Mouse (Mus musculus) ES-E14 (cell line): Measurements from ENCODE around the gene Ncor1.

ENCODE experiments used
- MAFK ChIP-seq: IDR thresholded peaks from 2 replicates; pipeline ENCODE4 v1.6.1; 2014; ENCODE audit warnings: mild to moderate bottlenecking, low read depth, low read length, inconsistent platforms; ENCODE audit not compliant: insufficient read depth
- ZC3H11A ChIP-seq: IDR thresholded peaks from 2 replicates; pipeline ENCODE4 v1.6.1; 2012; ENCODE audit warnings: low read depth, mild to moderate bottlenecking, inconsistent platforms, low read length, borderline replicate concordance
- ZNF384 ChIP-seq: IDR thresholded peaks from 2 replicates; pipeline ENCODE4 v1.6.1; 2012; ENCODE audit warnings: low read depth, low read length, inconsistent platforms

DNA sequence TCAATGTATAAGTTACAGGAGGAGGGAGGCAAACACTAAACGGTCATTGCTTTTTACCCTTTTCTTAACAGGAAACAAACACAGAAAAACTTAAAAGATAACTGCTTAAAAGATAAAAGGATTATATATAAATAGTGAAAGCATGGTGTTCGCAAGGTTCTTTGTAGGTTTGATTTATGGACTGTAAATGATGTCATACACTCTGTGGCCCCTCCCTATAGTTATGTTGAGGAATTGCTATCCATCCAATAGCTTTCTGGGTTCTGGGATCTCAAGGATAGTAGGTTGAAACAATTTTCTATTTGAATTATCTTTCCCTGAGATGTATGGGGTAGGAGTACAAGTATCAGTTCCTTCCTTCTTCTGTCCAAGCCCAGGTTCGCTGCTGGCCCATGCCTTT is 138.2 kb downstream of the Ncor1 start:
- TF ChIP-seq ZC3H11A (no peak), ZNF384 (no peak), MAFK (no peak)
